Mouse (Mus musculus): Measurements from ENCODE around the gene Gcnt2. TPM values are rescaled to one million over a fixed set of nuclear protein-coding genes. Genes with fewer than 3 reads are reported as not detected.
"Not testable (repeated sequence)": the region's sequence is repeated elsewhere in the genome, so short reads cannot be mapped to it uniquely, and the experiment has no call there.

Gcnt2 gene
- polyA plus RNA-seq, 1 experiment = 6.3 TPM

DNA sequence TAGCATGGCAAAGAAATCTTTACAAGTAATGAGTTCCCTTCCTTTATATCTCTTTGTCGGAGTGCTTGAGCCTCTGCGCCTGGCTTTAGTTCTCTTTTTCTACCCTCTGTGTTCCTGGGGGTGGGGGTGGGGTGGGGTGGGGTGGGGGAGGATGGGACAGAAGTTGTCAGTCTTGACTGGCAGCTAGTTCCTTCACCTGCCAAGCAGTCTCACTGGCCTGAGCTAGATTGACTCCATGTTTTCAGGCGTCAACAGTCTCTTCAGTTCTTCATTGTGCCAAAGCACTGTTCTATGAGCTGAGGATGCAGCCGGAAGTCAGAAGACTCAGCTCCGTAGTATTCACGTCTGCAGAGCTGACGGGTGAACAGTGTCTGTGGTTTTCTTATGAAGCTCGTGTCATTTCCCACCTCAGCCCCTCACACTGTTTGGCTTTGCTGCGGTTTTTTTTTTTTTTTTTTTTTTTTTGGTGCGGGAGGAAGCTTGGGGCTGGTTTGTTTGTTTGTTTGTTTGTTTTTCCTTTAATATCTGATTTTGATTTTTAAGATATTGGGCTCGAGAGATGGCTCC lies 62.8 kb downstream of the Gcnt2 start:
- Histone ChIP-seq H3K79me3 (ENCODE audit: low read depth) (peaks cover 37% of the 10 kb centered on the region), H3K36me3 (ENCODE audit: control insufficient read depth, insufficient read depth) (peaks cover 20% of the 10 kb centered on the region), H3ac (ENCODE audit: control insufficient read depth, insufficient read length, low read depth) (no peak overlapping the region), H3K79me2 (ENCODE audit: control insufficient read depth, insufficient read depth) (peaks cover 81% of the 10 kb centered on the region), H3K27me3 (ENCODE audit: control insufficient read depth, insufficient read depth, insufficient read length) (no peaks in the 10 kb centered on the region), H3K4me3 (ENCODE audit: insufficient read depth, poor library complexity, severe bottlenecking) (no peak overlapping the region)
- TF ChIP-seq CEBPB (IDR thresholded peaks at IDR 0.05; ENCODE audit: low read depth) (no peak), MAX (IDR thresholded peaks at IDR 0.05) (no peak), MYOD1 (IDR thresholded peaks at IDR 0.05; ENCODE audit: control insufficient read depth, insufficient read length, low read depth) (no peak), CTCF (IDR thresholded peaks at IDR 0.05; ENCODE audit: control insufficient read depth, insufficient read depth, insufficient read length) (no peak)

GRCm38 (mm10) chr13:40923756-40924315 lies 64.3 kb downstream of the Gcnt2 start:
- Histone ChIP-seq H3K4me3 (ENCODE audit: insufficient read depth, poor library complexity, severe bottlenecking) (no peak overlapping the region), H3K27me3 (ENCODE audit: control insufficient read depth, insufficient read depth, insufficient read length) (no peaks in the 10 kb centered on the region), H3ac (ENCODE audit: control insufficient read depth, insufficient read length, low read depth) (no peak overlapping the region), H3K79me2 (ENCODE audit: control insufficient read depth, insufficient read depth) (peaks cover 80% of the 10 kb centered on the region), H3K36me3 (ENCODE audit: control insufficient read depth, insufficient read depth) (peaks cover 20% of the 10 kb centered on the region), H3K79me3 (ENCODE audit: low read depth) (peaks cover 35% of the 10 kb centered on the region)
- no peak for TF ChIP-seq CTCF (IDR thresholded peaks at IDR 0.05; ENCODE audit: control insufficient read depth, insufficient read depth, insufficient read length)
- TF ChIP-seq MYOD1 (IDR thresholded peaks at IDR 0.05; ENCODE audit: control insufficient read depth, insufficient read length, low read depth) = no peak
- TF ChIP-seq FOSL1 (IDR thresholded peaks at IDR 0.05; ENCODE audit: insufficient read depth, low read length, poor library complexity, severe bottlenecking) = no peak
- TF ChIP-seq CEBPB (IDR thresholded peaks at IDR 0.05; ENCODE audit: low read depth) = no peak
- TF ChIP-seq MAX (IDR thresholded peaks at IDR 0.05) = no peak
- TF ChIP-seq USF1 (IDR thresholded peaks at IDR 0.05; ENCODE audit: low read depth) = no peak
- TF ChIP-seq MYOG (IDR thresholded peaks at IDR 0.05; ENCODE audit: control insufficient read depth, extremely low read depth, insufficient read length) = no peak

GRCm38 (mm10) chr13:40928192-40928898 lies 68.8 kb downstream of the Gcnt2 start:
- TF ChIP-seq FOSL1 (IDR thresholded peaks at IDR 0.05; ENCODE audit: insufficient read depth, low read length, poor library complexity, severe bottlenecking) = no peak
- no peak for TF ChIP-seq CEBPB (IDR thresholded peaks at IDR 0.05; ENCODE audit: low read depth)
- TF ChIP-seq CTCF (IDR thresholded peaks at IDR 0.05; ENCODE audit: control insufficient read depth, insufficient read depth, insufficient read length) = no peak
- no peak for TF ChIP-seq MYOG (IDR thresholded peaks at IDR 0.05; ENCODE audit: control insufficient read depth, extremely low read depth, insufficient read length)
- TF ChIP-seq MYOD1 (IDR thresholded peaks at IDR 0.05; ENCODE audit: control insufficient read depth, insufficient read length, low read depth) = no peak
- TF ChIP-seq USF1 (IDR thresholded peaks at IDR 0.05; ENCODE audit: low read depth) = no peak
- TF ChIP-seq MAX (IDR thresholded peaks at IDR 0.05) = no peak
- no peak overlapping the region for H3ac ChIP-seq (ENCODE audit: control insufficient read depth, insufficient read length, low read depth)

DNA sequence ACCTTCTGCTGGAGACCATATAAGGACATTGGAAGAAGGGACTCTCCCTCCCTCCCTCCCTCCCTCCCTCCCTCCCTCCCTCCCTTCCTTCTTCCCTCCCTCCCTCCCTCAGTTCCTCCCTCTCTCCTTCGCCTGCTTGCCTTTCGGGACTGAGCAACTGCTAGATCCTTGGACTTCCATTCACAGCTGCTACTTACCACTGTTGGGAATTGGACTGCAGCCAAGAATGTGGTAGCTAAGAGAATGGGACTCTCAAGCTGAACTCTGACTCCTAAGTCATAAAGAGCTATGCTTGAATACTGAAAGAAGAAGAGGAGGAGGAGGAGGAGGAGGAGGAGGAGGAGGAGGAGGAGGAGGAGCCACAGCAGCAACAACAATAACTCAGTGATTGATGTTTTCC lies 72.3 kb downstream of the Gcnt2 start:
- H3K36me3 ChIP-seq (ENCODE audit: control insufficient read depth, insufficient read depth); H3K27me3 ChIP-seq (ENCODE audit: control insufficient read depth, insufficient read depth, insufficient read length); H3ac ChIP-seq (ENCODE audit: control insufficient read depth, insufficient read length, low read depth); H3K4me3 ChIP-seq (ENCODE audit: insufficient read depth, poor library complexity, severe bottlenecking): not testable (repeated sequence)
- Histone ChIP-seq H3K79me3 (ENCODE audit: low read depth) (peaks cover 28% of the 10 kb centered on the region), H3K79me2 (ENCODE audit: control insufficient read depth, insufficient read depth) (peaks cover 84% of the 10 kb centered on the region)

More at GRCm38 (mm10) chr13:40928192-40928898, 68.8 kb downstream of the Gcnt2 start:
- no peaks in the 10 kb centered on the region for H3K27me3 ChIP-seq (ENCODE audit: control insufficient read depth, insufficient read depth, insufficient read length)
- H3K79me3 ChIP-seq (ENCODE audit: low read depth) = peaks cover 22% of the 10 kb centered on the region
- H3K4me3 ChIP-seq (ENCODE audit: insufficient read depth, poor library complexity, severe bottlenecking) = no peak overlapping the region
- H3K79me2 ChIP-seq (ENCODE audit: control insufficient read depth, insufficient read depth) = peaks cover 72% of the 10 kb centered on the region
- H3K36me3 ChIP-seq (ENCODE audit: control insufficient read depth, insufficient read depth) = peaks cover 14% of the 10 kb centered on the region

DNA sequence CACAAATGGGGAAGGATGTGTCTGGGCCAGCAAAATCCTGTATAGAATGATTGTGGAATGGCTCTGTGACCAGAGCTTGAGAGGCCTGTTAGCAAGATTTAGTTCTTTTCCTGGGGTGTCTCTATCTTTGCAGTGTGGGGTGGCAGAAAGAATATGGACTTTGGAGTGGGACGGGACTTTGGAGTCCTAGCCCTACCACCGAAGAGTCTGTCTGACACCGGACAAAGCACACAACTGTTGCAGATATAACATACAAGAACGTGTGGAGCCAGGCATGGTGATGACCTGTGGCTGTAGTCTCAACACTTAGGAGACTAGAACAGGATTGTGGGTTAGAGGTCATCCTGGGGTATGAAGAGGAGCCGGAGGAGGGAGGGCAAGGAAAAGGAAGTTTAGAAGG lies 73.0 kb downstream of the Gcnt2 start:
- no peaks in the 10 kb centered on the region for H3K36me3 ChIP-seq (ENCODE audit: control insufficient read depth, insufficient read depth)
- peaks cover 28% of the 10 kb centered on the region for H3K79me3 ChIP-seq (ENCODE audit: low read depth)
- peaks cover 90% of the 10 kb centered on the region for H3K79me2 ChIP-seq (ENCODE audit: control insufficient read depth, insufficient read depth)
- H3K27me3 ChIP-seq (ENCODE audit: control insufficient read depth, insufficient read depth, insufficient read length) = no peaks in the 10 kb centered on the region
- H3ac ChIP-seq (ENCODE audit: control insufficient read depth, insufficient read length, low read depth) = no peak overlapping the region
- TF ChIP-seq MYOG (IDR thresholded peaks at IDR 0.05; ENCODE audit: control insufficient read depth, extremely low read depth, insufficient read length) = no peak
- no peak for TF ChIP-seq USF1 (IDR thresholded peaks at IDR 0.05; ENCODE audit: low read depth)
- no peak for TF ChIP-seq CTCF (IDR thresholded peaks at IDR 0.05; ENCODE audit: control insufficient read depth, insufficient read depth, insufficient read length)
- TF ChIP-seq MYOD1 (IDR thresholded peaks at IDR 0.05; ENCODE audit: control insufficient read depth, insufficient read length, low read depth) = no peak
- no peak for TF ChIP-seq CEBPB (IDR thresholded peaks at IDR 0.05; ENCODE audit: low read depth)
- no peak for TF ChIP-seq FOSL1 (IDR thresholded peaks at IDR 0.05; ENCODE audit: insufficient read depth, low read length, poor library complexity, severe bottlenecking)
- no peak for TF ChIP-seq MAX (IDR thresholded peaks at IDR 0.05)
- H3K4me3 ChIP-seq (ENCODE audit: insufficient read depth, poor library complexity, severe bottlenecking) = no peak overlapping the region

GRCm38 (mm10) chr13:40934341-40934740 lies 74.8 kb downstream of the Gcnt2 start:
- Histone ChIP-seq H3ac (ENCODE audit: control insufficient read depth, insufficient read length, low read depth) (no peak overlapping the region), H3K36me3 (ENCODE audit: control insufficient read depth, insufficient read depth) (no peaks in the 10 kb centered on the region), H3K27me3 (ENCODE audit: control insufficient read depth, insufficient read depth, insufficient read length) (no peaks in the 10 kb centered on the region), H3K79me2 (ENCODE audit: control insufficient read depth, insufficient read depth) (peaks cover 89% of the 10 kb centered on the region), H3K4me3 (ENCODE audit: insufficient read depth, poor library complexity, severe bottlenecking) (no peak overlapping the region), H3K79me3 (ENCODE audit: low read depth) (peaks cover 31% of the 10 kb centered on the region)
- no peak for TF ChIP-seq FOSL1 (IDR thresholded peaks at IDR 0.05; ENCODE audit: insufficient read depth, low read length, poor library complexity, severe bottlenecking)
- no peak for TF ChIP-seq CEBPB (IDR thresholded peaks at IDR 0.05; ENCODE audit: low read depth)
- TF ChIP-seq MYOG (IDR thresholded peaks at IDR 0.05; ENCODE audit: control insufficient read depth, extremely low read depth, insufficient read length) = no peak
- no peak for TF ChIP-seq USF1 (IDR thresholded peaks at IDR 0.05; ENCODE audit: low read depth)
- TF ChIP-seq MYOD1 (IDR thresholded peaks at IDR 0.05; ENCODE audit: control insufficient read depth, insufficient read length, low read depth) = no peak
- TF ChIP-seq CTCF (IDR thresholded peaks at IDR 0.05; ENCODE audit: control insufficient read depth, insufficient read depth, insufficient read length) = no peak
- TF ChIP-seq MAX (IDR thresholded peaks at IDR 0.05) = no peak
